Mouse (Mus musculus) erythroblast, embryonic 14.5 days (primary cell): Measurements from ENCODE around the gene Ccdc137. TPM values are rescaled to one million over a fixed set of nuclear protein-coding genes. Genes with fewer than 3 reads are reported as not detected.

Source experiments
- H3K27me3 ChIP-seq: 2 replicates; pipeline ENCODE4 v1.6.1; 2012; ENCODE audit warnings: inconsistent platforms; ENCODE audit not compliant: control insufficient read depth
- H3K36me3 ChIP-seq: 2 replicates; pipeline ENCODE4 v1.6.1; 2012; ENCODE audit warnings: mild to moderate bottlenecking, inconsistent platforms; ENCODE audit not compliant: control insufficient read depth
- H3K4me1 ChIP-seq: 2 replicates; pipeline ENCODE4 v1.6.1; 2012; ENCODE audit warnings: inconsistent platforms; ENCODE audit not compliant: control insufficient read depth
- H3K4me3 ChIP-seq: replicated peaks from 2 replicates; pipeline ENCODE3; 2012; ENCODE audit warnings: moderate library complexity, mild to moderate bottlenecking, inconsistent platforms
- H3K9me3 ChIP-seq: 2 replicates; pipeline ENCODE4 v1.6.1; 2012; ENCODE audit warnings: low read length, inconsistent platforms, mixed read lengths; ENCODE audit not compliant: control insufficient read depth
- GATA1 ChIP-seq: IDR thresholded peaks from 2 replicates; pipeline ENCODE4 v1.6.1; 2012; ENCODE audit warnings: low read length, inconsistent platforms, mixed read lengths
- TAL1 ChIP-seq: IDR thresholded peaks from 3 replicates; pipeline ENCODE4 v1.6.1; 2012; ENCODE audit warnings: low read length, inconsistent platforms, mixed read lengths
- polyA plus RNA-seq: library from polyadenylated mRNA; stranded (reverse); fragments of >175 nt; gene quantifications from 2 replicates; pipeline ENCODE4 v1.2.3, GENCODE M21; 2012

Gene Ccdc137
- polyA plus RNA-seq, 1 experiment = 1.4 TPM

GRCm38 (mm10) chr11:120483448-120483934 lies 25.6 kb downstream of the Ccdc137 start:
- TF ChIP-seq TAL1 (no peak), GATA1 (no peak)
- Histone ChIP-seq H3K4me1 (peaks cover 52% of the 10 kb centered on the region), H3K9me3 (no peaks in the 10 kb centered on the region), H3K36me3 (peaks cover 82% of the 10 kb centered on the region), H3K27me3 (no peaks in the 10 kb centered on the region), H3K4me3 (peak overlapping the region; percentile 73)

GRCm38 (mm10) chr11:120484265-120484981 lies 26.5 kb downstream of the Ccdc137 start, which contains the start of gene Mrpl12:
TSS of gene Mrpl12 (plus strand) at chr11:120484613.
- Histone ChIP-seq H3K4me3 (peak within 1 kb of the TSS; percentile 73), H3K4me1 (peaks cover 62% of the 10 kb centered on the region), H3K36me3 (peaks cover 82% of the 10 kb centered on the region), H3K9me3 (no peaks in the 10 kb centered on the region), H3K27me3 (no peaks in the 10 kb centered on the region)
- no peak for TF ChIP-seq TAL1
- TF ChIP-seq GATA1 = no peak

GRCm38 (mm10) chr11:120485251-120485650 lies 27.3 kb downstream of the Ccdc137 start:
- Histone ChIP-seq H3K36me3 (peaks cover 83% of the 10 kb centered on the region), H3K4me1 (peaks cover 70% of the 10 kb centered on the region), H3K4me3 (peak overlapping the region; percentile 73)

DNA sequence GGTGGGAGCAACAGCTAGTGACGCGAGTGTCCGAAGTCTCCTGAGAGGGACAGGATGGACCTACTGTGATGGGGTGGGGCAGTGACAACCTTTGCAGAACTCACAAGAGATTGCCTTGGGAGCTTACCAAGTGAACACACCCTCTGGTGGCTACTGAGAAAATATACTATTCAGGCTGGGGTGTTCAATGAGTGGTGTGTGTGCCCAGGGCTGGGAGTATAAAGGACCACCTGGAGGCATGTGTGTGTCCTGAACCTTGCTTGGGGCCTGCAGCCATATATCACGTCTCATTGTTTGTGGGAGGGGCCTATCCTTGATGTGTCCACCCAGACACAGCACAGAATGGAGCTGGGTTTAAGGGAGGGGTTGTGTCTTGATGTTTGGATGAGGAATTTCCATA lies 30.6 kb downstream of the Ccdc137 start:
- no peaks in the 10 kb centered on the region for H3K27me3 ChIP-seq
- peaks cover 97% of the 10 kb centered on the region for H3K4me1 ChIP-seq
- TF ChIP-seq TAL1 = no peak
- no peak for TF ChIP-seq GATA1
- H3K36me3 ChIP-seq = peaks cover 56% of the 10 kb centered on the region
- no peak overlapping the region for H3K4me3 ChIP-seq
- no peaks in the 10 kb centered on the region for H3K9me3 ChIP-seq

More at GRCm38 (mm10) chr11:120485251-120485650, 27.3 kb downstream of the Ccdc137 start:
- TF ChIP-seq GATA1 (no peak), TAL1 (no peak)
- H3K27me3 ChIP-seq = no peaks in the 10 kb centered on the region
- no peaks in the 10 kb centered on the region for H3K9me3 ChIP-seq

GRCm38 (mm10) chr11:120489054-120489761 lies 31.3 kb downstream of the Ccdc137 start:
- Histone ChIP-seq H3K9me3 (no peaks in the 10 kb centered on the region), H3K4me3 (no peak overlapping the region), H3K36me3 (peaks cover 58% of the 10 kb centered on the region), H3K27me3 (no peaks in the 10 kb centered on the region), H3K4me1 (peaks cover 94% of the 10 kb centered on the region)
- TF ChIP-seq TAL1 = no peak
- TF ChIP-seq GATA1 = no peak

GRCm38 (mm10) chr11:120490291-120491046 lies 32.6 kb downstream of the Ccdc137 start:
- TF ChIP-seq GATA1 (no peak), TAL1 (no peak)
- Histone ChIP-seq H3K4me3 (no peak overlapping the region), H3K4me1 (peaks cover 83% of the 10 kb centered on the region), H3K27me3 (no peaks in the 10 kb centered on the region), H3K9me3 (no peaks in the 10 kb centered on the region), H3K36me3 (peaks cover 69% of the 10 kb centered on the region)

GRCm38 (mm10) chr11:120491317-120492023 lies 33.6 kb downstream of the Ccdc137 start, which contains the start of gene Slc25a10:
TSS of gene Slc25a10 (plus strand) at chr11:120491840.
- Histone ChIP-seq H3K36me3 (peaks cover 71% of the 10 kb centered on the region), H3K4me1 (peaks cover 74% of the 10 kb centered on the region), H3K9me3 (no peaks in the 10 kb centered on the region), H3K27me3 (no peaks in the 10 kb centered on the region), H3K4me3 (peak within 1 kb of the TSS; percentile 81)
- TF ChIP-seq GATA1 = no peak
- no peak for TF ChIP-seq TAL1
